Mouse (Mus musculus) layer of hippocampus, adult 2 months (tissue): ENCODE results near the gene Krt86. TPM values are rescaled to one million over a fixed set of nuclear protein-coding genes. Genes with fewer than 3 reads are reported as not detected.

ENCODE experiments used
- DNase-seq, 2 experiments: peaks; one replicate each; pipeline ENCODE4 v3.0.0; 2022; ENCODE audit warnings: low spot score in 2 of 2
- H3K27ac ChIP-seq: fragments of 200-600 bp; 2 replicates; pipeline ENCODE4 v1.8.1; 2022
- H3K4me3 ChIP-seq: fragments of 200-600 bp; 2 replicates; pipeline ENCODE4 v1.8.1; 2022; ENCODE audit warnings: mild to moderate bottlenecking
- CTCF ChIP-seq: fragments of 200-600 bp; conservative IDR thresholded peaks from 2 replicates; pipeline ENCODE4 v1.8.1; 2022; ENCODE audit warnings: antibody characterized with exemption, mild to moderate bottlenecking, moderate library complexity
- long read RNA-seq, 2 experiments: library from polyadenylated mRNA; stranded (forward); transcript quantifications; one replicate each; pipeline ENCODE4 v2.0.0; 2021; ENCODE audit warnings: borderline mapping rate in 2 of 2
- total RNA-seq, 2 experiments: library from RNA; stranded (reverse); gene quantifications; 2 replicates each; pipeline ENCODE4 v1.2.3; 2021

Gene Krt86
- not detected for total RNA-seq
- long read RNA-seq, experiment 1, result 0 reads
- long read RNA-seq, experiment 2, result 0 reads

DNA sequence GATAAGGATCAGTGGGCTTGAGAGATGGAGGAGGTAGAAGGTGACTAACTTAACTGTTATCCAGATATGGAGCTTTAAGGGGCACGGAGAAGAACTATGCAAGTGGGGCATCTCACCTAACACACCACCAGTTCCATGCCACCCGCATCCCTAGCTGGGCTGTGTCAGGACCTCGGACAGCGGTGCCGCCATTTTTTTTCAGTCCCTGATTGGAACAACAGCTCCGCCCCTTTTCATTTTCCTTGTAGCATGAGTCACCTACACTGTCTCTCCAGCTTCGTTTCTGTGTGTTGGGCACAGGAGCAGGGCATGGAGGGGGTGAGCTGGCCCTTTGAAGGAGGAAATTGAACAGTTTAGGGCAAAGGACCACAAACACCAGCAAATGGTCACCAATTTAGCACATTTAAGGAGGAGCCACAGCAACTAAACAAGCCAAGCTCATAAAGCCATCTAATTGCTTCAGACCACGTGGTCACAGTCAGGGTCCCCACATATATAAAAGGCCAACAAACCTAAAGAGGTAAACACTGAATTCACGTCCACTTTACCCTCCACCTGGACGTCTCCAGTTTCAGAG lies at the start of gene Krt86:
Gene Krt86, plus strand, starts transcription at position 527 of the 577 bp plus-strand sequence.
- no peak within 1 kb of the TSS for H3K27ac ChIP-seq
- no peak for DNase-seq
- TF ChIP-seq CTCF, result no peak
- no peak within 1 kb of the TSS for H3K4me3 ChIP-seq

DNA sequence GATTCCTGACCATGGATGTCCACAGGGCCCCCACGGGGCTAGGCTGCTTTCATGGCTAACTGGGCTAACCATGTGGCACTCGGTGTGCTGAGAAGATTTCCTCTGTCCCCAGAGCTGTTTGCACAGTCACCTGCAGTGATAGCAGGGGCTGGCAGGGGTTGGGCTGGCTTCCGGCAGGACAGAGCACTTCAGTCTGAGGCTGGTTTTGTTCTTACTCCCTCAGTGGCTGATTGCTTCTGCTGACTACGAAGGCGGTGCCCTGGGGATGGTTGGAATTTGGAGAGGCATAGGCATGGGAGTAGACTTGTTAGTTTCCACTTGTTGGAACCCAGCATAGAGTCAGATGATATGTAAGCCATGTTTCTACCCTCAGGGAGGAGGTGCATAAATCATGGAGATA lies 48.4 kb upstream of the Krt86 start:
- H3K27ac ChIP-seq, result no peak overlapping the region
- DNase-seq, result no peak
- no peak for TF ChIP-seq CTCF

DNA sequence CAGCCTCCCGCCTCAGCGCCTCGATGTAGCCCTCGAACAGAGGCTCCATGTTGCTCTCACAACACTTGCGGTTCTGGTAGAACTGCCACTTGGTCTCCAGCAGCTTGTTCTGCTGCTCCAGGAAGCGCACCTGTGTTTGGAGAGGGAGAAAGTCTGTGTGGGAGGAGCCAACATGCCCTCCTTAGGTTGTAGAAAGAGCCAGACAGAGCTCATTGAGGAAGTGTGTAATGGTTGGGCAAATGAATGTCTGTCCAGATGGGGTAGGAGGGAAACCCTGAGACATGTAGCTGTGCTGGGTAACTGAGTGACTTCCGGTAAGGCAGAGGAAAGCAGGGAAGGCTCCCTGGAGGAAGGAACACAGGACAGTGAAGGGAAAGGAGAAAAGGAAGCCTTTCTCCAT lies 36.7 kb upstream of the Krt86 start:
- Histone ChIP-seq H3K27ac (no peak overlapping the region), H3K4me3 (no peak overlapping the region)
- TF ChIP-seq CTCF, result no peak
- no peak for DNase-seq

More for the DNA sequence above, 48.4 kb upstream of the Krt86 start:
- H3K4me3 ChIP-seq, result no peak overlapping the region

DNA sequence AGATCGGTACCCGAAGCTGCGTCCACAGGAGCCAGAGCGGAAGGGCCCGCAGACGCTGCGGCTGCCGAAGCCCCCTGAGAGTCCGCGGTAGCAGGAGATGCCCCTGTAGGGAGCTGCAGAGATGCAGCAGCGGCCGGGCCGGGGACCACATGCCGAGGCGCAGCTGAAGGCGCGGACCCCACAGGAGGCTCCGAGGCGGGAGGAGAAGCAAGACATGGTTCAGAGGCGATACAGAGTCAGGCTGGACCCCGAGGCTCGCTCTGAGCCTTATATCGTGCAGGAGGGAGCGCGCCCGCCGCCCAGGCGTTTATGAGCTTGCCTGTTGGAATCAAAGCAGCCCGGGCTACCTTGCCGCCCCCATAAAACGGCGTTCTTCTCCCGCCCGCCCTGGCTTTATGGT lies 34.7 kb upstream of the Krt86 start, which contains the start of gene Krt87:
Gene Krt87, minus strand, starts transcription at position 250 of the 400 bp plus-strand sequence.
- no peak for TF ChIP-seq CTCF
- no peak for DNase-seq
- no peak within 1 kb of the TSS for H3K27ac ChIP-seq
- H3K4me3 ChIP-seq, result peak within 1 kb of the TSS; percentile 43

DNA sequence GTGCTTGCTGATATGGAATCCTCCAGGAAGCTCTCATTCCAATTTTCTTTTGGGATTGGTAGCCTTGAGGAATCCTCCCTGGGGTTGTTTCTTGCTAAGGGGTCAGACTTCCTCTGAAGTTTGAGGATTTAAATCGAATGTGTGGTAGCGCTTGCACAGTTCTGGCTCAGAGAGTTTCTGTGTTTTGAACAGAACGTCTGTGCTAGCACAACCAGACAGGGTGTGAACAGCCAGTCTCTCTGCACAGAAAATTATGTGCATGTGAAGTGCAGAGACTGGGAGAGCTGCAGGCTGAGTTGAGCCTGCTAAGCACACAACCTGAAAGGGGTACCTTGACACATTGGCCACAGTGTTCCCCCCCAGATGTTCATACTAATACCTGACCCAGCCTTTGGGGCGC lies 32.4 kb upstream of the Krt86 start:
- peak overlapping the region; percentile 79 for H3K27ac ChIP-seq
- DNase-seq, result peak; percentile 32 to 35
- H3K4me3 ChIP-seq, result no peak overlapping the region
- TF ChIP-seq CTCF, result no peak

DNA sequence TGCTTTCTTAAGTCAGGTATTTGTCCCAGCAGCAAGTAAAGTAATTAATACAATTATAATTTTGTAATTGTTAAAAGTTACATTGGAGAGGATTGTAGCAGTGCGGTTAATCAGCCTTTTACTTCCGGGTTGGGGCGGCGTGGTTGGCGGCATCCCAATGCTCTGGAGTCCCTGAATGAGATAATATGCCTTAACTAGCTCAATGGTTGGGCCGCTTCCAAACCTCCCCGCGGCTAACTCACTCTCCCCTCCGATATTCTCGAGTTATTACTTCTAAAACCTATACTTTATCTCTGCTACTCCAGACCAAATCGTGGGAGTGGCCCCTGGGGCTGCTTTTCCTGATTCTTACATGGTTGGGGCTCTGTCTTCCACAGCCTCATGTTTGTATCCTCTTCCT lies 26.7 kb upstream of the Krt86 start:
- Histone ChIP-seq H3K27ac (no peak overlapping the region), H3K4me3 (no peak overlapping the region; the same call in 1 of the 2 replicates)
- DNase-seq, result no peak
- no peak for TF ChIP-seq CTCF

DNA sequence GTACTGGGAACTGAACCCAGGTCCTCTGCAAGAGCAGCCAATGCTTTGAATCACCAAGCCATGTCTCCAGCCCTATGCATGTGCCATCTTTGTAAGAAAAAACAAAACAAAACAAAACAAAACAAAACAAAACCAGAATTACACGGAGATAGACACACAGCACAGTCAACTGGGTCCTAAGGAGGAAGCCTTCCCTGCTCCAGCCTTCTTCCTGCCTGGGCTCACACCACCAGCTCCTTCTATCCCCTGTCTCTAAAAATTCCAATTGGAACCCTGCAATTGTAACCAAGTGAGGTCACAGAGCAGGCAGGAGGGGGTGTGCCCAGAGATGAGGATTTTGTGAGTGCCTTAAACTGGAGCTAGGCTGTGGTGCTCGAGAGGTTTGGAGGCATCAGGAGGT lies 25.8 kb upstream of the Krt86 start, which contains the start of gene Krt88:
Gene Krt88, plus strand, starts transcription at position 301 of the 400 bp plus-strand sequence.
- no peak within 1 kb of the TSS for H3K27ac ChIP-seq
- TF ChIP-seq CTCF, result no peak
- H3K4me3 ChIP-seq, result no peak within 1 kb of the TSS; the same call in 1 of the 2 replicates
- DNase-seq, result no peak

DNA sequence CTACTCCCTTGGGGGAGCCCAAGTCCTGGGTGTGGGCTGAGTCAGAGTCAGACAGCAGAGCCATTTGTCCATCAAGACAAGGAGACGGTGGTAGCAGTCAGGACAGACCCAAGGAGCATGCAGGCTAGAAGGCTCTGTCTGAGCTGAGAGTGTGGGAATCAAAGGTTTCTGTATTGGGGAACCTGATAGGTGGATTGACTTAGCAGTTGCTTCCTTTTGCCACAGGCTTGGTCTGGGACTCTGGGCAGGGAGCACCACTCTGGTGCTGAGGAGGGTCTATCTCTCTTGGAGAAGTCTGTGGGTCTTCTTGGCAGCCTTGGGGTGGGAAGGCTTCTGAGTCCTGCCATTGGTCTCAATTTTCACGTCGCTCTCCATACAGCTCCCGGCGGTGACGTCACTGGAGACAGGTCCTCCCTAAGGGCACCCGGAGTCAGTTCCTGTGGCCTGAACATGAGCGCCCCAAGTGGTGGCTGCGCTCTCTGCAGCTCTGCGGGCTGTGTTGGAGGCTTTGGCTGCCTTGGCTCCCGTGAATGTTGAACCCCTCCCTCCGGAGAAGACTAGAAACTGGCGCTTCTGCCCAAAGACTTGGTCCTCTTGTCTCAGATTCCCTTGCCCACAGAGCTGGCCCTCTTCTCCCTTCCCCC lies 20.1 kb upstream of the Krt86 start:
- peak; percentile 69 to 82 for DNase-seq
- no peak overlapping the region for H3K4me3 ChIP-seq
- TF ChIP-seq CTCF, result peak; percentile 89
- no peak overlapping the region for H3K27ac ChIP-seq

DNA sequence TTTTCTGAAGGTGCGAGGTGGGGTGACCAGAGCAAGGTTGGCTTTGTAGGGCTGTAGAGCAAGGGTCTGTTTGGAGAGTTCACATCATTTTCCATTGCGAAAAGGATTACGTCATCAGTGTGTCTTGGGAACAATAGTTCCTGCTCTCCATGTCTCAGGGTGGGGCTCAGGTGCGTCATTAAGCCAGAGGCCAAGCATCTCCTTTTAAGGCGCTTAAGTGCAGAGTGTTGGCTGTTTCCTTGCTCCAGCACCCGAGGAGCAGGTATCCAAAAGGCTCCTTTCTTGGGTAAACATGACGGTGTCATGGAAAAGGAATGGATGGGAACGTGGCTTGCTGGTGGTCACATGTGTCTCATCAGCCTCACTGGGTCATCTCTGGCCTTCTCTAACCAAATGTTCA lies 18.5 kb upstream of the Krt86 start:
- Histone ChIP-seq H3K27ac (no peak overlapping the region), H3K4me3 (no peak overlapping the region)
- no peak for TF ChIP-seq CTCF
- no peak for DNase-seq

DNA sequence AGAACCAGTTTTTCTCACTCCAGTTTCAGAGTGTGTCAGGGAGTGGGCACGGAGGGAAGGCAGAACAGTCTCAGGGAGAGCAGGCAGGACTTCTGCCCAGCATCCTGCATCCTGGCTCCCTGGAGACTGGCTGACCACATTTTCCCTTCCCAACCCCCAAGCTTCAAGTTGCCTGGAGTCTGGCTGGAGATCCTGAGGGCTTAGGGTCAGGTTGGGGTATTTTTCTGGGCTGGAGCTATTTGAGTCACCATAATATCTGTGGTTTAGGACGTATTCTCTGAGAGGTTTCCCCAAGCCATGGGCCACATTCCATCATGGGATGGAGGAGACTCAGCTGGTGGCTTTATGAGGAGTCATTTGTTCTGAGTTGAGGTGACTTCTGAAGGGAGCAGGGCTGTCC lies 18.0 kb upstream of the Krt86 start:
- DNase-seq, result no peak
- TF ChIP-seq CTCF, result no peak
- no peak overlapping the region for H3K4me3 ChIP-seq
- no peak overlapping the region for H3K27ac ChIP-seq

DNA sequence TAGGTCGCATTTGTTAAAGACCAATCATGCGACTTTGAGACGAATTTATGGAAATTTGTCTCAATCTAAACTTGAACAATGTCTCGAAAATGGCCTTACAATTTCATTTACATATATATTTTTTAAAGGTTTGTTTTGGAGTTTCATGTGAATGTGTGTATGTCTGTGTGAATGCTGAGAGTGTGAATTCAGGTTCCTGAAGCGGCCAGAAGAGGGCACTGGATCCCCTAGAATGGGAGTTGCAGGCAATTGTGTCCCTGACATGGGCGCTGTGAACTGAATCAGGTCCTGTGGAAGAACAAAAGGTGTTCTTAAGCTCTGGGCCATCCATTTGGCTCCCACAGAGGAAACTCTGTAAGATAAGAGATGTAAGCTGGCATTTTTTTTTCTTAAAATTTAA lies 17.4 kb upstream of the Krt86 start:
- TF ChIP-seq CTCF, result peak; percentile 28; the same call in 1 of the 2 replicates
- DNase-seq, result no peak

DNA sequence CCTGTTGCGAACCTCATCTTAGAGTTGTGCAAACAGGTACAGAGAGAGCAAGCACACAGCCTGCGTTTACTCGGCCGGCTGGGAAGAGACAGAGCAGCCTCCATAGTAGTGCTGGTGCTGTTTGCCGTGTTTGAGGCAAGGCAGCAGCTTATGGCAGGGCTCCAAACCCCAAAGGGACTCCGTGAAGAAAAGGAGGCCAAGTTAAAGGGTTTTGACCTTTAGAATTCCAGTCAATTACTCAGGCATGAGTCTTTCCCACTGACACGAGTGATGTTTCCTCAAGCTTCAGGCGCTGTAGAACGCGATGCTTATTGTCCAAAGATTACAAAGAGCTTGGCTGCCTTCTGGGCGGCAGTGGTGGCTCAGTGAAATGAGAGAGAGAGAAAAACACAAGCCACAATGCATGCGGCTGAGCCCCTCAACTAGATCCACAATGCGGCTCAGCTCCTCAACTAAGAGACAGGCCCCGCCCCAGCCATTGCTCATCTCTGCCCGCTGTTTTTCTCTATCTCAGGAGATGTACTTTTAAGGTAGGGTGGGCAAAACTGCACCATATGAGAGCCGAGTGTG lies 14.8 kb upstream of the Krt86 start:
- no peak for DNase-seq
- H3K27ac ChIP-seq, result no peak overlapping the region
- no peak for TF ChIP-seq CTCF
- no peak overlapping the region for H3K4me3 ChIP-seq

More for the DNA sequence above, 17.4 kb upstream of the Krt86 start:
- H3K4me3 ChIP-seq, result no peak overlapping the region
- H3K27ac ChIP-seq, result no peak overlapping the region

DNA sequence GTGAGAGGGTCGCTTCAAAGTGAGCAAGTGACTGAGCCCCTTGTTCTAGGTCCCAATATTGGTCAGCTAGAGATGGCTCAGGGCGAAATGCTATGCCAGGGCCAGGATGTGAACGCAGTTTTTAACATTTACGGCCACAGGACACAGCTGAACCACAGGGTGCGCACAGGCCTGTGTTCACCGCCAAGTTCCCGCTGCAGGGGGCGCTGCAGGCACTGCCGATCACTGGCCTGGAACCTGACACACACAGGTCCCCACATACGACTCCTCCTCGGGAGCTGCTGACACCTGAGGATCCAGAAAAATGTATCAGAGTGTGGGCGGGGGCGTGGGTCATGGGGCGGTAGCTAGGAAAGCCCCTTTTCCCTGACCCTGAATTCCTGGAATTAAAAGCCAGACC lies 14.0 kb upstream of the Krt86 start:
- Histone ChIP-seq H3K4me3 (no peak overlapping the region), H3K27ac (no peak overlapping the region)
- peak; percentile 47 for TF ChIP-seq CTCF
- no peak for DNase-seq

DNA sequence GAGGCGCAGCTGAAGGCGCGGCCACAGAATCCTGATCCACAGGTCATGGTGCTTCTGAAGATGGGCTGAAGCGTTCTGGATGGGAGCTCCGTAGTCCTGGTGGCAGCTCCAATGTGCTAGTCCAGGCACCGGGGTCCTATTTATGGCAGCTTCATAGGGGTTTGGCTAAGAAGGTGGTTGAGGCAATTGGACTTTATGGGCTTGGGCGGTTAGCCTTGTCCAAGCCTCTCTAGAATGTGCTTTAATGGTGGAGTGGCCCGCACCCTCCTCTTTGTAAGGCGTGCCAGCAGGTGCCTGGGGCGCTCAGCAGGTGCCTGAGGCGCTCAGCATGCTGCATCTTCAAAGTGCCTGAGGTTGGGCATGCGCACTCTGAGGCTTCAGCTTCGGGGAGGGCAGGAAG lies 9.6 kb upstream of the Krt86 start, which contains the start of gene Krt81:
Gene Krt81, minus strand, starts transcription at position 101 of the 400 bp plus-strand sequence.
- Histone ChIP-seq H3K4me3 (no peak within 1 kb of the TSS), H3K27ac (no peak within 1 kb of the TSS)
- no peak for DNase-seq
- no peak for TF ChIP-seq CTCF
